ENCODE assay signal across 19 mouse cellular contexts in genomic region chr15:82160731-82161640, GRCm38 (mm10). TPM values are rescaled to one million over a fixed set of nuclear protein-coding genes. Genes with fewer than 3 reads are reported as not detected.
DNase-seq lines count a peak whose midpoint lies in the region; ATAC-seq lines count a peak whose summit lies in the region.
"Had no signal": no experiment of that assay in that cellular context is flagged by ENCODE, and none has a peak within 500 bp of the region (broad histone marks: within the 10 kb centered on the region; RNA-seq: fewer than 3 reads in every experiment).

No protein-coding gene starts in this region.

- H3K9ac ChIP-seq in embryonic facial prominence, embryonic 12.5 days = no peak overlapping the region
- no peak overlapping the region for H3K9ac ChIP-seq in limb, embryonic 11.5 days (ENCODE audit: low read length)
- H3K9ac ChIP-seq in midbrain, embryonic 15.5 days = no peak overlapping the region
- H3K9ac ChIP-seq: forebrain, embryonic 12.5 days; liver, embryonic 14.5 days; neural tube, embryonic 13.5 days had no signal

- H3K27me3 ChIP-seq in embryonic facial prominence, embryonic 12.5 days = no peaks in the 10 kb centered on the region
- no peaks in the 10 kb centered on the region for H3K27me3 ChIP-seq in embryonic facial prominence, embryonic 10.5 days (replicated peaks; ENCODE audit: low read depth, poor library complexity, severe bottlenecking)
- H3K27me3 ChIP-seq in limb, embryonic 11.5 days (ENCODE audit: control insufficient read depth, insufficient read depth, low read length) = no peaks in the 10 kb centered on the region
- no peaks in the 10 kb centered on the region for H3K27me3 ChIP-seq in limb, embryonic 10.5 days (ENCODE audit: low read depth, poor library complexity, severe bottlenecking)
- no peaks in the 10 kb centered on the region for H3K27me3 ChIP-seq in midbrain, embryonic 15.5 days (replicated peaks)
- H3K27me3 ChIP-seq: forebrain, embryonic 12.5 days; neural tube, embryonic 13.5 days had no signal

- no peak for DNase-seq in embryonic facial prominence, embryonic 10.5 days (ENCODE audit: low spot score)
- DNase-seq in limb, embryonic 11.5 days (ENCODE audit: low spot score) = no peak
- DNase-seq in limb, embryonic 10.5 days (ENCODE audit: low spot score) = no peak
- DNase-seq in 416B (ENCODE audit: low read depth) = peak; percentile 68
- DNase-seq in c-Kit-positive CD71-positive TER-119-positive erythroid progenitor cells, embryonic 14.5 days (ENCODE audit: low spot score) = no peak
- DNase-seq: B cell, adult 2 months; cerebellum, adult 2 months; kidney, adult 8-10 months; thymus, postnatal 36 days had no signal

- no peaks in the 10 kb centered on the region for H3K9me3 ChIP-seq in embryonic facial prominence, embryonic 12.5 days
- no peaks in the 10 kb centered on the region for H3K9me3 ChIP-seq in embryonic facial prominence, embryonic 10.5 days
- H3K9me3 ChIP-seq in limb, embryonic 11.5 days (ENCODE audit: control insufficient read depth, low read length) = no peaks in the 10 kb centered on the region
- H3K9me3 ChIP-seq in limb, embryonic 10.5 days (replicated peaks) = no peaks in the 10 kb centered on the region
- H3K9me3 ChIP-seq in midbrain, embryonic 15.5 days = no peaks in the 10 kb centered on the region
- H3K9me3 ChIP-seq: forebrain, embryonic 12.5 days; G1E; hindbrain, embryonic 10.5 days; neural tube, embryonic 13.5 days had no signal

- WGBS in embryonic facial prominence, embryonic 12.5 days = 74% methylated on average over 11 of the region's 11 CpGs
- WGBS in embryonic facial prominence, embryonic 10.5 days = 84% methylated on average over 11 of the region's 11 CpGs
- 79% methylated on average over 11 of the region's 11 CpGs for WGBS in limb, embryonic 11.5 days
- WGBS in limb, embryonic 10.5 days = 82% methylated on average over 11 of the region's 11 CpGs
- WGBS in midbrain, embryonic 15.5 days = 81% methylated on average over 11 of the region's 11 CpGs

- no peak overlapping the region for H3K4me2 ChIP-seq in embryonic facial prominence, embryonic 12.5 days (replicated peaks)
- H3K4me2 ChIP-seq in limb, embryonic 11.5 days (ENCODE audit: low read depth, severe bottlenecking) = no peak overlapping the region
- H3K4me2 ChIP-seq in midbrain, embryonic 15.5 days = no peak overlapping the region
- H3K4me2 ChIP-seq: forebrain, embryonic 12.5 days; neural tube, embryonic 13.5 days had no signal

- ATAC-seq in embryonic facial prominence, embryonic 12.5 days (ENCODE audit: insufficient number of reproducible peaks, insufficient read depth, low FRiP score, low TSS enrichment) = no peak
- no peak for ATAC-seq in limb, embryonic 11.5 days (ENCODE audit: insufficient number of reproducible peaks, low FRiP score, low TSS enrichment, low read depth)
- ATAC-seq in granulocyte monocyte progenitor cell, adult 5-6 weeks (replicated peaks; ENCODE audit: poor library complexity, severe bottlenecking) = 0 out of 2 replicates have a peak, but pooled peaks have one; percentile 2
- ATAC-seq in midbrain, embryonic 15.5 days (replicated peaks) = no peak
- ATAC-seq: midbrain, embryonic 16.5 days had no signal

- peaks cover 54% of the 10 kb centered on the region for H3K4me1 ChIP-seq in embryonic facial prominence, embryonic 12.5 days
- peaks cover 70% of the 10 kb centered on the region for H3K4me1 ChIP-seq in embryonic facial prominence, embryonic 10.5 days
- peaks cover 18% of the 10 kb centered on the region for H3K4me1 ChIP-seq in limb, embryonic 11.5 days (ENCODE audit: control insufficient read depth, insufficient read depth, low read length)
- peaks cover 74% of the 10 kb centered on the region for H3K4me1 ChIP-seq in limb, embryonic 10.5 days
- H3K4me1 ChIP-seq in midbrain, embryonic 15.5 days = peaks cover 41% of the 10 kb centered on the region

- H3K4me3 ChIP-seq in embryonic facial prominence, embryonic 12.5 days = no peak overlapping the region
- no peak overlapping the region for H3K4me3 ChIP-seq in embryonic facial prominence, embryonic 10.5 days
- H3K4me3 ChIP-seq in limb, embryonic 11.5 days (ENCODE audit: low read depth, low read length) = no peak overlapping the region
- H3K4me3 ChIP-seq in limb, embryonic 10.5 days = no peak overlapping the region
- H3K4me3 ChIP-seq in midbrain, embryonic 15.5 days = no peak overlapping the region
- H3K4me3 ChIP-seq: forebrain, embryonic 12.5 days; hindbrain, embryonic 10.5 days; neural tube, embryonic 13.5 days had no signal

- H3K27ac ChIP-seq in embryonic facial prominence, embryonic 12.5 days = 0 out of 2 replicates have a peak overlapping the region, but pooled peaks have one; percentile 7
- no peak overlapping the region for H3K27ac ChIP-seq in embryonic facial prominence, embryonic 10.5 days (replicated peaks)
- peak overlapping the region; percentile 2; the same call in 1 of the 2 replicates for H3K27ac ChIP-seq in limb, embryonic 11.5 days (replicated peaks; ENCODE audit: low read depth, low read length)
- no peak overlapping the region for H3K27ac ChIP-seq in limb, embryonic 10.5 days
- H3K27ac ChIP-seq in midbrain, embryonic 15.5 days = no peak overlapping the region
- H3K27ac ChIP-seq: forebrain, embryonic 12.5 days; hindbrain, embryonic 10.5 days; liver, embryonic 14.5 days; neural tube, embryonic 13.5 days had no signal

- H3K36me3 ChIP-seq in embryonic facial prominence, embryonic 12.5 days = peaks cover 5% of the 10 kb centered on the region; the same call in 1 of the 2 replicates
- peaks cover 27% of the 10 kb centered on the region for H3K36me3 ChIP-seq in embryonic facial prominence, embryonic 10.5 days (replicated peaks)
- no peaks in the 10 kb centered on the region for H3K36me3 ChIP-seq in limb, embryonic 11.5 days (ENCODE audit: control insufficient read depth, insufficient read depth, low read length)
- peaks cover 15% of the 10 kb centered on the region for H3K36me3 ChIP-seq in limb, embryonic 10.5 days
- H3K36me3 ChIP-seq in midbrain, embryonic 15.5 days (replicated peaks) = no peaks in the 10 kb centered on the region

RNA-seq across cellular contexts. Expression of gene Srebf2, which starts 14.0 kb away (rescaled TPM):
- polyA plus RNA-seq in embryonic facial prominence, embryonic 12.5 days (2016; fragmentation: Nextera tagmentation; extraction: Ambion mirVana) = 200 and 202 TPM in 2 replicates
- polyA plus RNA-seq in embryonic facial prominence, embryonic 10.5 days (2016; fragmentation: Nextera tagmentation; extraction: Ambion mirVana) = 172 and 192 TPM in 2 replicates
- 129 and 138 TPM in 2 replicates for polyA plus RNA-seq in limb, embryonic 11.5 days (2014; fragmentation: Nextera tagmentation; extraction: Ambion mirVana)
- 182 and 190 TPM in 2 replicates for polyA plus RNA-seq in limb, embryonic 10.5 days (2016; fragmentation: Nextera tagmentation; extraction: Ambion mirVana)
- 19.0 and 24.3 TPM in 2 replicates for total RNA-seq in granulocyte monocyte progenitor cell, adult 5-6 weeks (2014; fragmentation: Nextera tagmentation)
- 16.5 and 17.5 TPM in 2 replicates for total RNA-seq in granulocyte monocyte progenitor cell, adult 5-6 weeks (2017)
- polyA plus RNA-seq in midbrain, embryonic 15.5 days (2015; fragmentation: Nextera tagmentation; extraction: Ambion mirVana) = 220 and 224 TPM in 2 replicates

RNA-seq across cellular contexts. Expression of gene Ccdc134, which starts 33.3 kb away (rescaled TPM):
- polyA plus RNA-seq in embryonic facial prominence, embryonic 12.5 days (2016; fragmentation: Nextera tagmentation; extraction: Ambion mirVana) = 26.2 and 27.0 TPM in 2 replicates
- 23.4 and 24.2 TPM in 2 replicates for polyA plus RNA-seq in embryonic facial prominence, embryonic 10.5 days (2016; fragmentation: Nextera tagmentation; extraction: Ambion mirVana)
- 22.3 and 24.4 TPM in 2 replicates for polyA plus RNA-seq in limb, embryonic 11.5 days (2014; fragmentation: Nextera tagmentation; extraction: Ambion mirVana)
- 22.8 and 23.6 TPM in 2 replicates for polyA plus RNA-seq in limb, embryonic 10.5 days (2016; fragmentation: Nextera tagmentation; extraction: Ambion mirVana)
- 11.0 and 26.5 TPM in 2 replicates for total RNA-seq in granulocyte monocyte progenitor cell, adult 5-6 weeks (2014; fragmentation: Nextera tagmentation)
- 13.1 and 17.2 TPM in 2 replicates for total RNA-seq in granulocyte monocyte progenitor cell, adult 5-6 weeks (2017)
- 12.2 and 12.7 TPM in 2 replicates for polyA plus RNA-seq in midbrain, embryonic 15.5 days (2015; fragmentation: Nextera tagmentation; extraction: Ambion mirVana)

RNA-seq across cellular contexts. Expression of gene Shisa8, which starts 51.6 kb away (rescaled TPM):
- polyA plus RNA-seq in embryonic facial prominence, embryonic 12.5 days (2016; fragmentation: Nextera tagmentation; extraction: Ambion mirVana) = 0.75 and 0.79 TPM in 2 replicates
- polyA plus RNA-seq in embryonic facial prominence, embryonic 10.5 days (2016; fragmentation: Nextera tagmentation; extraction: Ambion mirVana) = 0.35 and 0.38 TPM in 2 replicates
- 0.31 TPM in 1 of 2 replicates, not detected in the other for polyA plus RNA-seq in limb, embryonic 11.5 days (2014; fragmentation: Nextera tagmentation; extraction: Ambion mirVana)
- polyA plus RNA-seq in limb, embryonic 10.5 days (2016; fragmentation: Nextera tagmentation; extraction: Ambion mirVana) = 0.15 TPM in 1 of 2 replicates, not detected in the other
- total RNA-seq in granulocyte monocyte progenitor cell, adult 5-6 weeks (2014; fragmentation: Nextera tagmentation) = not detected in 2 replicates
- total RNA-seq in granulocyte monocyte progenitor cell, adult 5-6 weeks (2017) = not detected in 2 replicates
- polyA plus RNA-seq in midbrain, embryonic 15.5 days (2015; fragmentation: Nextera tagmentation; extraction: Ambion mirVana) = 1.1 and 1.5 TPM in 2 replicates
- total RNA-seq: gastrocnemius, adult 8-10 months had no signal
- polyA plus RNA-seq: G1E had no signal

Comparison
In these comparisons a context has a peak if more than half of its experiments do, and no peak if none do; other contexts are left out.
1. H3K27ac ChIP-seq: peak in embryonic facial prominence, embryonic 12.5 days (single experiment) and limb, embryonic 11.5 days (single experiment); none in embryonic facial prominence, embryonic 10.5 days (single experiment), limb, embryonic 10.5 days (single experiment) and midbrain, embryonic 15.5 days (single experiment).